Mouse (Mus musculus) kidney, adult 11 months (tissue): ENCODE results near the gene Olfr414.

Experiments used
- DNase-seq: peaks from one replicate; pipeline ENCODE4 v3.0.0; 2022

Olfr414 gene

GRCm38 (mm10) chr1:174423764-174424163 lies at the start of gene Olfr414:
TSS of gene Olfr414 (plus strand) at chr1:174424064.
- no peak for DNase-seq

DNA sequence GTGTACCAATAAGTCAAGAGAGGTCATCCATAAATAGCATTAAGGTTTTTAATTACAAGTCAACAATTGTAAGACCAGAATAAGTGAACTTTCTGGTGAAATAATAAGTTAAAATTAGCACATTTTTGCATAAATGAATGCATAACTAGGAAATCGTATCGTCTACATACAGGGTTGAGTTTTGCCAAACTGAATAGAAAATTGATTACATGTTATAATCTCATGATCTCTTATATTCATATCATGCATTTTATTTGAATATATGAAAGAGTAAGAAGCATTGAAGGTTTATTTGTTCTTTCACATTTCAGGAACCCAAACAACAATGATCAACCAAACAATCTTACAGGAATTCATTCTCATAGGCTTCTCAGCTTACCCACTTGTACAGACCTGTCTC lies 33.1 kb upstream of the Olfr414 start, which contains the start of gene Olfr248:
Olfr248 (plus strand) TSS at position 301 of the 400 bp plus-strand sequence.
- DNase-seq = no peak

- no peak for DNase-seq
Observed at GRCm38 (mm10) chr1:174422959-174423358, 905 bp upstream of the Olfr414 start.

DNA sequence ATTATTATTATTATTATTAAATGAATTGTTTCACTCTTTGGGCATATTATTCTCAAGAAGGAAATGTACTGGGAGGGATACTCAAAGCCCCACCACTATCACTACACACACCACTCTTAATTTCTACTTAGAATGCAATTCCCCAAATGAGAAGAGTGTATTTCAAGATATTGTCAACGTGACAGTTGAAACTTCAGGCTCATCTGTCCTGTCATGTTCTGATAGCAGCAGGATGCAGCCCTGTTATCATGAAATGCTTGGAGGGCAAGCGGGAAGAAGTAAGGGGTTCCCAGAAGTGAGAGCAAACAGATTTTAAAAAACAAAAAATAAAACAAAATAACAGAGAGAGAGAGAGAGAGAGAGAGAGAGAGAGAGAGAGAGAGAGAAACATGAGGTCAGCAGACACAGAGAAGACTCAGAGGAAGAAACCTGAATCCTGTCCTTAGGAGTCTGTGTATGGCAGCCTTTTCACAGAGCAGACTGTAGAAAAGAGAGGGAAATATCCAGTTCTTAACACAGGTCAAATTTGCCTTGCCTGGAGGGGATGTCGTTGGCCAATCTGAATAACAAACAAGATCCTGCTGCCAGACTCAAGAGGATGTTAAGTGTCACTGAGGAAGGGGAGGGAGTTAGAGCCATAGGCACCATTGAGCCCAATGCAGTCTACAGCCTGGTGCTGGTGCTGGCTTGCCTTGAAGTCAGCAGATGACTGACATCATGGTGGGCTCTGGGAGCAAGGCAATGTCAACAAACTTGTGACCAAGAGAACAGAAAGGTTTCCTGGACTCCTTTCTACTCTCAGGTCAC lies 2.5 kb downstream of the Olfr414 start:
- no peak for DNase-seq

GRCm38 (mm10) chr1:174427402-174427801 lies 3.5 kb downstream of the Olfr414 start:
- no peak for DNase-seq

DNA sequence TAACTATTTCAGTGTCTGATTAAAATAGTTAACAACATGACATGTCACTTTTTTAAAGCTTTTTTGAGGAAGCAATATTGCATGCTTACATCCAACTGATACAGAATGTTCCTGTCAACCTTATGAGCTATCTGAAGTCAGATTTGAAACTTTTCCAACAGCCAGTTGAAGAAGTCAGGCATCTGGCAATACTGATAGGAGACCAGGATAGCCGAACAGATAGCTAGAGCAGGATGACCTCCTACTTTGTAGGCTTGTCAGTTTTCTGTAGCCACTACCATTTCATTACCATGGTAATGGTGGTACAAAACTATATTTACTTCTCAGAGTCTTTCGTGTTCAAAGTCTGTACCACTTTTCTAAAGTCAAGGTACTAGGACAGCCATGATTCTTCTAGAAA lies 4.5 kb downstream of the Olfr414 start:
- DNase-seq = no peak

- no peak for DNase-seq
Observed at GRCm38 (mm10) chr1:174434121-174434520, 10.3 kb downstream of the Olfr414 start.

DNA sequence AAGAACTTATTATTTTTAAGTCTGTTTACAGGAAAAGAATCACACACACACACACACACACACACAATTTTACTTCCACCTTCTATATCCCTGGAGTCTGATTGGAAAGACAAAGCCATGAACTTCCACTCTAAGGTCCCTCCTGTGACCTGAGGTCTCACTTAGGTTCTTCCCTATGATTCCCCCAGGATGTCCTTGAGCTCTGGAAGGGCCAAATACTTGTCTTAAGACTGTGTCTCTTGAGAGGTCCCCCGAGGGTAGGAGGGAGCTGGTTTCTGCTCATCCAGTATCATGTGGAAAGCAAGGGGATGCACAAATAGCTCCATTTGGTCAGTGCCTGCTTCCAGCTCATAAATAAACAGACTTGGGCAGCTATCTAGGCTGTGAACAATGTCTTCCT lies 17.9 kb downstream of the Olfr414 start, which contains the start of gene Olfr220:
Olfr220 (plus strand) TSS at position 301 of the 400 bp plus-strand sequence.
- no peak for DNase-seq

- no peak for DNase-seq
Observed at GRCm38 (mm10) chr1:174455100-174455499, 31.2 kb downstream of the Olfr414 start.

- no peak for DNase-seq
Observed at GRCm38 (mm10) chr1:174465385-174465784, 41.5 kb downstream of the Olfr414 start.

DNA sequence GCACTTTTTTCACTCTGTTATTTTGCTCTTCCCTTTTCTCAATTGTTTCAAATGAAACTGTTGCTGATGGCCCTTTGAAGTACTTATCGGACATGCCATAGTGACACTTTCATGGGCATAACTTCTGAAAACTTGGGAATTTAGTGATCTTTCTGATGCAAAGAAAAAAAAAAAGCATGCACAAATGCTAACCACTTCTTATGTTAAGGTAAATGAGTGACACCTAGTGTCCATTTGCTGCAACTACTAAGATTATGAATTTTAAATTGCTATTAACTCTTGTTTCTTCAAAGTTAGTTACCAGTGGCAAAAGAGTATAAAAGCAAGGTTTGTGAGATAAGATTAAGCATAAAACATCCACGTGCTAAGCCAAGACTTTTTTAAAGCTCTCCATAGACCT lies 42.4 kb downstream of the Olfr414 start:
- DNase-seq = no peak

DNA sequence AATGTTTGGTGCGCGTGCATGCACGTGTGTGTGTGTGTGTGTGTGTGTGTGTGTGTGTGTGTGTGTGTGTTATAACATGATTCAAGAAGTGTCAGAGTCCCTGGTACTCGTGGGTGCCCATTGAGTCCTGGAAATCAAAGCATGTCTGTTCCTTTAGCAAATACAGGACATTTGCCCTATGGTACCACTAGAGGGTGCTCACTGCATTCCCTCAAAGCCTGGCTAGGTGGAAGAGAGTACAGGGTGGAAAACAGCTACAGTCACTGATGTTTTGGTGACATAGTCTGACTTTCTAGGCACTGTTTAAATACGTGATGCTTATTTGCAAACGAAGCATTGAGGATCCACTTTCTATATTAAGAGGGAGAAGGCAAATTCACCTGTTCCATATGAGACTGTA lies 45.9 kb downstream of the Olfr414 start:
- DNase-seq = no peak

DNA sequence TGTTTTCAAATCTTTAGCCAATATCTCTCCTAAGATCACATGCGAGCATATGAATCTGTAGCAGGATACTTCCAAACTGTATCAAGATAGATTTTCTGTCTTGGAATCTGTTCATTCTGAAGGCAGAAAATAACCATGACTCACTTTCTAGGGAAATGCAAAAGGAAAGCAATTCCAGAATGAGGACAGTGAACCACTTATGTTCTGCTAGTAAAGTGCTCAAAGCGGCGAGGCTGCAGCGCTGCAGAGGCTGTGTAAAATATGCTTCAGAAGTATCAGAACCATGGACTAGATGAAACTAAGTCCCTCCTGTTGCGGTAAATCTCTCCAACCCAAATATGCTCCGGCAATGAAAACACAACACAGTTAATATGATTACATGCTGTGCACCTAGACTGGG lies 58.7 kb downstream of the Olfr414 start:
- no peak for DNase-seq
